Mouse (Mus musculus) urinary bladder, postnatal 25 days (tissue): ENCODE results near the gene Gm2237.
A peak's percentile ranks its signal among the peaks of the same experiment; 100 is the strongest.
"Not testable (repeated sequence)": the region's sequence is repeated elsewhere in the genome, so short reads cannot be mapped to it uniquely, and the experiment has no call there.

ENCODE experiments used
- DNase-seq: peaks from one replicate; pipeline ENCODE4 v3.0.0; 2022; ENCODE audit warnings: low spot score

Gm2237 gene

GRCm38 (mm10) chr14:19584804-19585667 is at the start of gene Gm2237:
Gene Gm2237, minus strand, starts transcription at chr14:19585135.
- DNase-seq = peak; percentile 4

GRCm38 (mm10) chr14:19602481-19602880 is 17.5 kb upstream of the Gm2237 start, which contains the start of gene Gm5458:
Gene Gm5458, minus strand, starts transcription at chr14:19602581.
- DNase-seq = not testable (repeated sequence)

- not testable (repeated sequence) for DNase-seq
Measured at GRCm38 (mm10) chr14:19549863-19550262, 35.1 kb downstream of the Gm2237 start, which contains the start of gene Gm2244. Gene Gm2244, minus strand, starts transcription at chr14:19549963.
